Mouse (Mus musculus) bone marrow, adult 2 months (tissue): ENCODE measurements around the gene Rtl4.

Experiments
- CTCF ChIP-seq: fragments of 200-500 bp; IDR thresholded peaks from 2 replicates; pipeline ENCODE4 v1.5.1; 2011; ENCODE audit warnings: low read length, control low read depth; ENCODE audit not compliant: control insufficient read depth, insufficient read depth
- POLR2A ChIP-seq: fragments of 200-500 bp; IDR thresholded peaks from 2 replicates; pipeline ENCODE4 v1.6.1; 2011; ENCODE audit warnings: low read depth, mild to moderate bottlenecking, control low read depth, low read length, borderline replicate concordance; ENCODE audit not compliant: control insufficient read depth

- TF ChIP-seq CTCF, result no peak
- TF ChIP-seq POLR2A, result no peak
Observed at GRCm38 (mm10) chrX:144644756-144645155, 44.0 kb upstream of the Rtl4 start.
